Comparison of ENCODE assay signal across 8 mouse cellular contexts in genomic region chr5:125178171-125179006, GRCm38 (mm10). TPM values are rescaled to one million over a fixed set of nuclear protein-coding genes. Genes with fewer than 3 reads are reported as not detected.
DNase-seq lines count a peak whose midpoint lies in the region; ATAC-seq and TF ChIP-seq lines count a peak whose summit lies in the region.

No protein-coding gene starts in this region.

- TF ChIP-seq CTCF in left cerebral cortex, adult 2 months (IDR thresholded peaks at IDR 0.05): no peak; the same call in none of the 2 replicates
- no peak for TF ChIP-seq CTCF in small intestine, adult 2 months (IDR thresholded peaks at IDR 0.05; ENCODE audit: extremely low read depth, insufficient read length, insufficient replicate concordance, low read depth, low read length)

- peak overlapping the region; percentile 94 for H3K4me2 ChIP-seq in forebrain, embryonic 15.5 days (replicated peaks)

- peak; percentile 21 for ATAC-seq in forebrain, embryonic 15.5 days (replicated peaks)
- ATAC-seq in megakaryocyte progenitor cell, adult 5-6 weeks (replicated peaks; ENCODE audit: poor library complexity): 0 out of 2 replicates have a peak, but pooled peaks have one; percentile 3
- no peak for ATAC-seq in activated CD4-positive, CD25-positive, alpha-beta regulatory T cell, adult 4 months

- no peaks in the 10 kb centered on the region for H3K27me3 ChIP-seq in forebrain, embryonic 15.5 days
- H3K27me3 ChIP-seq in hindbrain, embryonic 10.5 days (ENCODE audit: insufficient read depth, poor library complexity, severe bottlenecking): peaks cover 25% of the 10 kb centered on the region
- H3K27me3 ChIP-seq in small intestine, adult 2 months (ENCODE audit: control insufficient read depth, insufficient read depth, low read length): no peaks in the 10 kb centered on the region

- H3K9me3 ChIP-seq in forebrain, embryonic 15.5 days: no peaks in the 10 kb centered on the region
- H3K9me3 ChIP-seq in hindbrain, embryonic 10.5 days: no peaks in the 10 kb centered on the region

- peak overlapping the region; percentile 55 for H3K4me3 ChIP-seq in forebrain, embryonic 15.5 days
- peak overlapping the region; percentile 65 for H3K4me3 ChIP-seq in hindbrain, embryonic 10.5 days
- peak overlapping the region; percentile 90 for H3K4me3 ChIP-seq in left cerebral cortex, adult 2 months
- H3K4me3 ChIP-seq in small intestine, adult 2 months (ENCODE audit: low read depth, low read length): peak overlapping the region; percentile 94

- peaks cover 50% of the 10 kb centered on the region for H3K4me1 ChIP-seq in forebrain, embryonic 15.5 days
- H3K4me1 ChIP-seq in hindbrain, embryonic 10.5 days (replicated peaks): peaks cover 64% of the 10 kb centered on the region
- peaks cover 25% of the 10 kb centered on the region for H3K4me1 ChIP-seq in small intestine, adult 2 months (ENCODE audit: control insufficient read depth, insufficient read depth, insufficient read length, low read length)

- no peak for TF ChIP-seq POLR2A in small intestine, adult 2 months (IDR thresholded peaks at IDR 0.05; ENCODE audit: low read depth, low read length)

- under 1% methylated on average over 59 of the region's 60 CpGs for WGBS in forebrain, embryonic 15.5 days
- 2% methylated on average over 60 of the region's 60 CpGs for WGBS in hindbrain, embryonic 10.5 days
- WGBS in small intestine, adult 2 months: under 1% methylated on average over 60 of the region's 60 CpGs

- H3K27ac ChIP-seq in forebrain, embryonic 15.5 days (replicated peaks): peak overlapping the region; percentile 96
- peak overlapping the region; percentile 95 for H3K27ac ChIP-seq in hindbrain, embryonic 10.5 days
- H3K27ac ChIP-seq in left cerebral cortex, adult 2 months: peak overlapping the region; percentile 91
- H3K27ac ChIP-seq in small intestine, adult 2 months (ENCODE audit: insufficient read depth, low read depth, low read length): peak overlapping the region; percentile 52

- H3K36me3 ChIP-seq in forebrain, embryonic 15.5 days: no peaks in the 10 kb centered on the region
- no peaks in the 10 kb centered on the region for H3K36me3 ChIP-seq in hindbrain, embryonic 10.5 days
- no peaks in the 10 kb centered on the region for H3K36me3 ChIP-seq in small intestine, adult 2 months (ENCODE audit: control insufficient read depth, insufficient read depth, low read length)

- peak overlapping the region; percentile 83 for H3K9ac ChIP-seq in forebrain, embryonic 15.5 days (replicated peaks)

- DNase-seq in R1 (ENCODE audit: low read depth, low spot score): peak; percentile 61
- peak; percentile 78 for DNase-seq in cerebellum, adult 11-12 months
- DNase-seq in hindbrain, embryonic 10.5 days (ENCODE audit: low spot score): peak; percentile 74
- DNase-seq in left cerebral cortex, adult 2 months (ENCODE audit: extremely low spot score in 1 of 2, low spot score in 2 of 2): peak; percentile 62 to 69

- intact Hi-C loops in left cerebral cortex, adult 2 months (cut with DNase I): loop anchor here (1.0 to 10.0 kb wide), 4 partner anchors 38 to 204 kb away; no protein-coding TSS in a partner anchor

RNA-seq across cellular contexts. Expression of gene Ncor2, which starts 0.6 kb away (rescaled TPM):
- 30.2 and 31.6 TPM in 2 replicates for polyA plus RNA-seq in forebrain, embryonic 15.5 days (2015; fragmentation: Nextera tagmentation; extraction: Ambion mirVana)
- polyA plus RNA-seq in hindbrain, embryonic 10.5 days (2016; fragmentation: Nextera tagmentation; extraction: Ambion mirVana): 18.1 and 19.7 TPM in 2 replicates
- total RNA-seq in left cerebral cortex, adult 2 months (2021): 100 to 1,000 TPM; 228 to 270 TPM
- 50.1 and 57.3 TPM in 2 replicates for total RNA-seq in megakaryocyte progenitor cell, adult 5-6 weeks (2015)
- total RNA-seq in megakaryocyte progenitor cell, adult 5-6 weeks (2017): 8.4 and 10.9 TPM in 2 replicates
- 43.2 and 49.9 TPM in 2 replicates for polyA plus RNA-seq in small intestine, adult 2 months (2012; rRNA removed)
- 1 to 10 TPM; 2.9 to 8.0 TPM for polyA plus RNA-seq in activated CD4-positive, CD25-positive, alpha-beta regulatory T cell, adult 4 months (2017; shearing (Covaris generic))
